Mouse (Mus musculus): ENCODE measurements at regions not wholly inside any gene's neighbourhood (a gene's known extent, or its start where the extent isn't known, plus 50 kb on each side); places are given as distances from the start of the nearest gene placed in this dataset.

- TF ChIP-seq EP300 (IDR thresholded peaks at IDR 0.05; ENCODE audit: insufficient read depth, low read depth, low read length), result no peak
- TF ChIP-seq CTCF (IDR thresholded peaks at IDR 0.05; ENCODE audit: low read depth, low read length), result no peak
These were observed 75.5 kb upstream of the Palmd start for GRCm38 (mm10) chr3:117044304-117044703.
